8 mouse cellular contexts compared by ENCODE assay signal in the genomic region with DNA sequence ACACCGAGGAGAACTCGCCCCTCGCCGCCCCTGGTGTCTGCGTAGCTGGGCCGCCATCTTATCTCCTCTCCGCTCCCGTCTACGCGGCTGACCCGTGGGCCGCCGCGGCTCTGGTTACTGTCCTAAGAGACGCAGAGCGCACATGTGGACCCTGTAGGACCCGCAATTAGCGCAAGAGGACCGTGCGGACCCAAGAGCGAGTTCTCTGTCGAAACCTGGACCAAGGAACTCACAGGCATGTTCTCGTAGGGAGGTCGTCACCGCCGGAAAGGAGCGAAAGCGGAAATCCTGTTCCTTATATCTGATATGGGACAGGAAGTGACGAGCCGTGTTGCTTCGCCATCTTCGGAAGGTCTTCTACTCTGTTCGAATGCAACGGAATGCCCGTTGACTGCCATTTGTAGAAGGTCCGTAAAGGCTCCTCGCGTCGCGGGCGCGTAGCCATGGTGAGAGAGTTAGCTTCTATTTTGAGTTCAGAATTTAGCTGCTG. TPM values are rescaled to one million over a fixed set of nuclear protein-coding genes. Genes with fewer than 3 reads are reported as not detected.
DNase-seq lines count a peak whose midpoint lies in the region; ATAC-seq and TF ChIP-seq lines count a peak whose summit lies in the region.

A gene (minus strand): TSS at position 275 of the 490 bp plus-strand sequence.
A gene (plus strand): TSS at position 319 of the 490 bp plus-strand sequence.

- peak within 1 kb of the TSS; percentile 97 for H3K4me2 ChIP-seq in forebrain, embryonic 16.5 days (ENCODE audit: low read length)
- peak within 1 kb of the TSS; percentile 92 for H3K4me2 ChIP-seq in lung, embryonic 15.5 days

- H3K27me3 ChIP-seq in G1E (ENCODE audit: insufficient read depth, low read length): 0 out of 2 replicates have a peak, but pooled peaks cover 2% of the 10 kb centered on the region
- no peaks in the 10 kb centered on the region for H3K27me3 ChIP-seq in forebrain, embryonic 16.5 days (replicated peaks; ENCODE audit: control insufficient read depth, insufficient read depth, low read length)
- H3K27me3 ChIP-seq in lung, embryonic 15.5 days: no peaks in the 10 kb centered on the region

- peaks cover 26% of the 10 kb centered on the region for H3K4me1 ChIP-seq in G1E (ENCODE audit: insufficient read depth, low read depth, low read length)
- H3K4me1 ChIP-seq in forebrain, embryonic 16.5 days (replicated peaks; ENCODE audit: control insufficient read depth, insufficient read depth, low read length): peaks cover 20% of the 10 kb centered on the region
- peaks cover 28% of the 10 kb centered on the region for H3K4me1 ChIP-seq in lung, embryonic 15.5 days

- under 1% methylated on average over 41 of the region's 42 CpGs for WGBS in forebrain, embryonic 16.5 days
- WGBS in lung, embryonic 15.5 days: under 1% methylated on average over 42 of the region's 42 CpGs

- DNase-seq in G1E (ENCODE audit: low spot score): peak; percentile 66
- peak; percentile 86 to 91 for DNase-seq in cerebellum, adult 18-20 months
- DNase-seq in heart, postnatal 4 days: peak; percentile 88
- DNase-seq in layer of hippocampus, adult 8-10 months (ENCODE audit: low spot score in 2 of 2): peak; percentile 93 to 94
- peak; percentile 87 for DNase-seq in ovary, adult 18-20 months (ENCODE audit: low spot score)
- DNase-seq in thymus, postnatal 0 days (ENCODE audit: low spot score): peak; percentile 95

- H3K9ac ChIP-seq in forebrain, embryonic 16.5 days (replicated peaks; ENCODE audit: low read depth, low read length): peak within 1 kb of the TSS; percentile 62
- H3K9ac ChIP-seq in lung, embryonic 15.5 days: peak within 1 kb of the TSS; percentile 91

- peak within 1 kb of the TSS; percentile 72 for H3K27ac ChIP-seq in forebrain, embryonic 16.5 days (ENCODE audit: low read length)
- H3K27ac ChIP-seq in lung, embryonic 15.5 days: peak within 1 kb of the TSS; percentile 76

- no peak for TF ChIP-seq CTCF in G1E (IDR thresholded peaks at IDR 0.05; ENCODE audit: low read depth, low read length)

- no peaks in the 10 kb centered on the region for H3K9me3 ChIP-seq in G1E (replicated peaks)
- no peaks in the 10 kb centered on the region for H3K9me3 ChIP-seq in forebrain, embryonic 16.5 days (ENCODE audit: control insufficient read depth, low read length)
- no peaks in the 10 kb centered on the region for H3K9me3 ChIP-seq in lung, embryonic 15.5 days

- peak; percentile 89 for ATAC-seq in G1E (ENCODE audit: extremely low read depth, insufficient number of reproducible peaks, low FRiP score, poor library complexity, severe bottlenecking)
- ATAC-seq in forebrain, embryonic 16.5 days: peak; percentile 97
- peak; percentile 93 for ATAC-seq in lung, embryonic 15.5 days (ENCODE audit: borderline replicate concordance, extremely low read depth, low FRiP score, low TSS enrichment)

- peaks cover 42% of the 10 kb centered on the region for H3K36me3 ChIP-seq in G1E (replicated peaks)
- H3K36me3 ChIP-seq in forebrain, embryonic 16.5 days (ENCODE audit: control insufficient read depth, insufficient read depth): peaks cover 21% of the 10 kb centered on the region
- peaks cover 40% of the 10 kb centered on the region for H3K36me3 ChIP-seq in lung, embryonic 15.5 days

- H3K4me3 ChIP-seq in G1E (ENCODE audit: low read depth, low read length): peak within 1 kb of the TSS; percentile 93
- peak within 1 kb of the TSS; percentile 60 for H3K4me3 ChIP-seq in forebrain, embryonic 16.5 days (replicated peaks; ENCODE audit: low read length)
- H3K4me3 ChIP-seq in lung, embryonic 15.5 days: peak within 1 kb of the TSS; percentile 85

RNA-seq across cellular contexts. Expression of the first gene that starts in this region (rescaled TPM):
- 2,953 and 3,131 TPM in 2 replicates for total RNA-seq in G1E (2014; fragmentation: Nextera tagmentation)
- 4,851 and 5,028 TPM in 2 replicates for total RNA-seq in G1E (2017)
- 231 and 309 TPM in 2 replicates for polyA plus RNA-seq in G1E (2012)
- polyA plus RNA-seq in forebrain, embryonic 16.5 days (2015; fragmentation: Nextera tagmentation; extraction: Ambion mirVana): 790 and 871 TPM in 2 replicates
- 1,000 to 10,000 TPM; 1,313 to 1,450 TPM for total RNA-seq in heart, postnatal 4 days (2021)
- total RNA-seq in layer of hippocampus, adult 8-10 months (2022): 1,000 to 10,000 TPM in 3 of 4 experiments, 100 to 1,000 TPM in 1; 970 to 1,112 (median 1,031) TPM
- 1,416 and 1,510 TPM in 2 replicates for polyA plus RNA-seq in lung, embryonic 15.5 days (2015; fragmentation: Nextera tagmentation; extraction: Ambion mirVana)
- polyA plus RNA-seq in thymus, postnatal 0 days (2015; fragmentation: Nextera tagmentation; extraction: Ambion mirVana): 2,641 and 2,777 TPM in 2 replicates

RNA-seq across cellular contexts. Expression of the second gene that starts in this region (rescaled TPM):
- total RNA-seq in G1E (2014; fragmentation: Nextera tagmentation) (1.3 TPM in 1 of 2 replicates, not detected in the other), G1E (2017) (5.1 and 6.1 TPM in 2 replicates)
- 2.4 and 2.7 TPM in 2 replicates for polyA plus RNA-seq in G1E (2012)
- polyA plus RNA-seq in forebrain, embryonic 16.5 days (2015; fragmentation: Nextera tagmentation; extraction: Ambion mirVana): 21.7 and 22.2 TPM in 2 replicates
- 10 to 100 TPM; 14.8 to 19.0 TPM for total RNA-seq in heart, postnatal 4 days (2021)
- total RNA-seq in layer of hippocampus, adult 8-10 months (2022): 10 to 100 TPM in 1 of 4 experiments, 1 to 10 TPM in 3; 7.4 to 10.4 (median 7.7) TPM
- polyA plus RNA-seq in lung, embryonic 15.5 days (2015; fragmentation: Nextera tagmentation; extraction: Ambion mirVana): 35.8 and 40.0 TPM in 2 replicates
- polyA plus RNA-seq in thymus, postnatal 0 days (2015; fragmentation: Nextera tagmentation; extraction: Ambion mirVana): 5.0 and 5.8 TPM in 2 replicates

Comparison
In these comparisons a context has a peak if more than half of its experiments do, and no peak if none do; other contexts are left out.
1. Peak in every context shown above with its lines: DNase-seq, ATAC-seq, H3K4me3 ChIP-seq and H3K27ac ChIP-seq.